Mouse (Mus musculus): ENCODE data around the gene Pramel3. TPM values are rescaled to one million over a fixed set of nuclear protein-coding genes. Genes with fewer than 3 reads are reported as not detected.
"Not testable (repeated sequence)": the region's sequence is repeated elsewhere in the genome, so short reads cannot be mapped to it uniquely, and the experiment has no call there.

Gene Pramel3
- not detected for total RNA-seq (2021)
- long read RNA-seq, experiment 1 = 0 reads
- long read RNA-seq, experiment 2 = 0 reads

GRCm38 (mm10) chrX:135302007-135302406, at the start of gene Pramel3:
TSS of gene Pramel3 (plus strand) at chrX:135302307.
- not testable (repeated sequence) for DNase-seq (ENCODE audit: low spot score in 2 of 2)

- DNase-seq (ENCODE audit: low spot score in 2 of 2) = not testable (repeated sequence)
Observed at GRCm38 (mm10) chrX:135360685-135361084, 58.6 kb downstream of the Pramel3 start.

- not testable (repeated sequence) for DNase-seq (ENCODE audit: low spot score in 2 of 2)
Observed at GRCm38 (mm10) chrX:135361943-135362342, 59.8 kb downstream of the Pramel3 start.

Other genes with a start within 250 kb of the Pramel3 start
- not detected for gene Gm15023, start 124.7 kb upstream of the Pramel3 start, total RNA-seq (2021)
- 10 to 100 TPM in 1 of 2 experiments, 1 to 10 TPM in 1; 2.6 to 13.0 TPM for gene Tceal6, start 91.6 kb upstream of the Pramel3 start, total RNA-seq (2021)
- not detected for gene Gm5128, start 71.0 kb downstream of the Pramel3 start, total RNA-seq (2021)
- gene Gm7903, start 131.5 kb downstream of the Pramel3 start, total RNA-seq (2021) = not detected
- gene AV320801, start 192.3 kb downstream of the Pramel3 start, total RNA-seq (2021) = not detected